Mouse (Mus musculus): ENCODE measurements around the gene Zbtb38.

DNA sequence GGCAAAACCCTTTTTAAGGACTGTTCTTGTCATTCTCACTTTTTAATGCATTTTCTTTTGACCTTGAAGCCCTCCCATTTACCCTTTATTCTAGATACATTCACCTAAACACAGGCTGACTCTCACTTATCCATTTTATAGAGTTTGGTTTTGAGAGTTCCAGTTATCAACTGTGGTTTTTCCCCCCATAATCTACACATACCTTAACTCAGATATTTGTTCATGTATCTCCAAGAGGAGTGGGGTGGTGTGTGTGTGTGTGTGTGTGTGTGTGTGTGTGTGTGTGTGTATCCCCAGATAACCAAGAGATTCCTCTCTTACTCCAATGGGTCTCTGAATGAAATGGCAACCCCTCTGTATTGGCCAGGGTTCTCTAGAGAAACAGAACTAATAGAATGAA, 13.4 kb upstream of the Zbtb38 start:
- TF ChIP-seq GATA1 (IDR thresholded peaks at IDR 0.05; ENCODE audit: low read length) (no peak), TAL1 (IDR thresholded peaks at IDR 0.05; ENCODE audit: low read length) (no peak)
